Mouse (Mus musculus) embryo, embryonic 10.5 days (tissue): Measurements from ENCODE around the gene Hdhd5.
A peak's percentile ranks its signal among the peaks of the same experiment; 100 is the strongest.

Experiments
- DNase-seq: peaks from one replicate; pipeline ENCODE4 v3.0.0-alpha.2; 2015; ENCODE audit warnings: low spot score

The Hdhd5 gene

GRCm38 (mm10) chr6:120531020-120531965 is at the start of gene Hdhd5:
Hdhd5 (minus strand) TSS chr6:120531319.
- peak; percentile 96 for DNase-seq

- DNase-seq: peak; percentile 68
Observed at GRCm38 (mm10) chr6:120580713-120581015, 49.5 kb upstream of the Hdhd5 start.

DNA sequence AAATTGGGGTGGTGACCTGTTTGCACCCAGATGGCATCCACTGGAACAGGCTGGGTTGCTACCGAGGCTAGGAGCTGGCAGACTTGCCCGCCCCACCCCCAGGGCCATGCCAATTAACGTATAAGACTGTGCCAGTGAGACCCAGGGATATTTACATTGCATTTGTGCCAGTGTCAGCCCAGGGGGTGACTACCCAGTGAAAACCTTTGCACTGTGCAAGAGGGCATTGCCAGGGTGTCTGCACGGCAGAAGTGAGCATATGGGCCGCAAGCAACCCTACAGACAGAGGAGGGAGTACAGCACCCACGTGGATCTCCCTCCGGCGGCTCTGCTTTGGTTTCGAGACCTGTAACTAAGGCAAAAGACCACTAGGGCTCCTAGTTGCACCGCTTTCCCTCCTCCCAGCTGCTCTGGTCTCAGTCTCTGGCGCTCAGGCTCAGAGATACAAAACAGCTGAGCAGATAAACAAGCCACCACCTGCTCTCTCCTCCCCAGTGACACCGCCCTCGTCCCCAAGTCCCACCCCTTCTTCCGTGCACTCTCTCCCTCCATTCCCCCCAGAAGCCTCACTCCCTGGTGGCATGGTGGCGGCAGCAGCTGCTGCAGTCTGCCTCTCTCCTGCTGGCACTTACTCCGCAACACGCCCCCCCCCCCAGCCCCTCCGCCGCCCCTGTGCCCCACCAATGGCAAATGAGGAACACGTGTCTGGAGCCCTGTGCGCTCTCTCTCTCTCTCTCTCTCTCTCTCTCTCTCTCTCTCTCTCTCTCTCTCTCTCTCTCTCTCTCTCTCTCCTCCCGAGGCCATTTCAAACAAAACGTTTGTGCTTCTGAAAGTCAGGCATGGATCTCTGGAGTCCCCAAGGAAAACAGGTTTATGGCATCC is 49.0 kb upstream of the Hdhd5 start:
- DNase-seq: peak; percentile 86

DNA sequence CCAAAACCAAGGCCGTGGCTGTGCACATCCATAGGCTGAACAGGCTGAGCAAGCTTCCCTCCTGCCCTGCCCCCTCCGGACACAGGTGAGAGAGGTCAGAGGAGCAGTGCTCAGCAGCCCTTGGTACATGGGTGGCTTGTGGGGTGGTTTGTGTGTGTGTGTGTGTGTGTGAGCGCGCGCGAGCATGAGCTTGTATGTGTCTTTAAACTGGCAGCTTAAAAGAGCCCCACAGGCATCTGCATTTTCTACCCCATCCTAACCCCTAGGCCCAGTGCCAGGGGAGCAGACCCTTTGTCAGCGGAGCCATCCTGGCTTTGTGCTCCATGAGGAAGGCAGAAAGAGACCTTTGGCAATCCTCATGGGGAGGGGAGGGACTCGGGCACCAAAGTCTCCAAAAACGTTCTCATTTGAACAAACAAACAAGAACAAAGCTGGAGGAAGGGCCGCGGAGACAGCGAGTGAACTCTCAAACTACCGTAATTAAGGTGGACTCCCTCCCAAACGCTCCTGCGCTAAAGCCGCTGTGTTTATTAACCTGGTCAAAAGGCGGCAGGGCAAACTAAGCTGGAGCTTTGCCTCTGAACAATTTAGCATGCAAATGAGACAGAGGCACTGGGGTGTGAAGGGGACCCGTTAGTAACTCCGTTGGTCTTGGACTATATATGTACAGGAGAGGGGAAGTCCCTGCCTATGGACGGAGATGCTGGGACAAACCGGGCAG is 48.2 kb upstream of the Hdhd5 start:
- peak; percentile 41 for DNase-seq

DNA sequence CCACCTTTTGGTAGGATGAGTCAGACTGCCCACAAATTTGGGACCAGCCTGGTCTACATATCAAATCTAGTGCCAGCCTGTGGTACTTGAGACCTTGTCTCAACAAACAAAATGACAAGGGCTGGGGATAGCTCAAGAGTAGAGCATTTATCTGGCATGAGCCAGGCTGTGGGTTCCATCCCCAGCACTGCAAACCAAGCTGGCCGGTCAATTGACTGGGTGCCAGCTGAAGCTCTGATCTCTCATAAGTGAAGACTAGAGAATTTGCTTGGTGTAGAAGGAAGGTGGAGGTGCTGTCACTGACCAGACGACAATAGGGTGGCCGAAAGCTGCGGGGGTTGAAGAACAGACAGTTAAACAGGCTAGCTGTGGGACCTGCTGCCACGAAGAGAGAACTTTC is 47.4 kb upstream of the Hdhd5 start:
- no peak for DNase-seq

GRCm38 (mm10) chr6:120572372-120572771 is 41.3 kb upstream of the Hdhd5 start:
- DNase-seq: no peak

GRCm38 (mm10) chr6:120568257-120568656 is 37.1 kb upstream of the Hdhd5 start:
- DNase-seq: no peak

DNA sequence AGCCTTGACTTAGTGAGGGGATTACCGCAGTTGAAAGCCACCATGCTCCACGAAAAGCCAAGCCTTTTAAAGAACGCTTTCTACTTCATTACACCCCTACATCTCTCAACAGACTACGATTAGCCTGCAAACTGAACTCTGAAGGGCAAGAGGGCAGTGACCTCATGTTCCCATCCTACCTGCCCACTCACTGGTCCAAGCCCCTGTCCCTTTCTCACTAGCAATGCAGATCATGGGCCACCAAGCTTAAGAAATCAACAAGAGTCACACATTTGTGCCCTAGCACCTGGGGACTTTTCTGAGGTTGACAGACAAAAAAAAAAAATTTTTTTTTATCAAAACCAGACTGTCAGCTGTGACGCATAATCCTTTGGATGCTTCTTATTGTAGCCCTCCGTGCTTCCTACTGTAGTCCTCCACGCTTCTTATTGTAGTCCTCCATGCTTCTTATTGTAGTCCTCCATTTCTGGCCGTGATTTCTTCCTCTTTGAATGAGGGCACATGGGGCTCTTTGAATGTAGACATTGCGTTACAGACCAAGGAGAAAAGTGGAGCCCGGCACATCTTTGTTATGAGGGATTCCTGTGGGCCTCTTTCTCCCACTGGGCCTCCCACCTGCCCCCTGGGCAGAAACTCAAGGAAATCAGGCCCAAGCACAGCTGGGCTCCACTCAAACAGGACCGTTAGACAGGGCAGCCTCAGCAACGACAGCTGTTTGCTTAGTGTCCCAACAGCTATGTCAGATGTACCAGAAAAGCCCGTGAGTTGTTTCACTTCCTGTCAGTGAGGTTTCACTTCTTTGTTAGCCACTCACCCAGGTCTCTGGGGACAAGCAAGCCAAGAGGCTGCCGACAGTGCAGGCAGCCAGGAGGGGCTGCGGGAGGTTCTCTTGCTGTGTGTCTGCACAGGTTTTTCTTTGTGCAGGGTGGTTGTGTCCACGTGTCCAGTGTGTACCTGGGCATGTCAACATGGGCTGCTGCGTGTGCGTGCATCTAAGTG is 36.1 kb upstream of the Hdhd5 start:
- no peak for DNase-seq

DNA sequence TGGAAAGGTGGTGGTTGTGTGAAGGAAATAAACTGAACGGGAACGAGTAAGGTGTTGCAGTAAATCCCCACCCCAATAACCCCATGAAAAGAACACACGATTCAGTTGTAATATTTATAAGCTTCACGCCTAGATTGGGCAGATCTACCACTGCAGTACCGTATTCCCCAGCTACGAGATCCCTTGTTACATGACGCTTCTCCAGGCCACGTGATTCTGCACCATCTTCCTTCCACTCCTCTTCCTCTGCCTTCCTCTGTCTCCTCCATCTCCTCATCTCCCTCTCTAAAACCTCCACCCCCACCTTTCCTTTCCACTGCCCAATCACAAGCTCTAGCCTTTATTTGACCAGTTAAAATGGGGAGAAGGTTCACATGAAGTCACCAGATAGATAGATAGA is 25.5 kb upstream of the Hdhd5 start:
- no peak for DNase-seq

DNA sequence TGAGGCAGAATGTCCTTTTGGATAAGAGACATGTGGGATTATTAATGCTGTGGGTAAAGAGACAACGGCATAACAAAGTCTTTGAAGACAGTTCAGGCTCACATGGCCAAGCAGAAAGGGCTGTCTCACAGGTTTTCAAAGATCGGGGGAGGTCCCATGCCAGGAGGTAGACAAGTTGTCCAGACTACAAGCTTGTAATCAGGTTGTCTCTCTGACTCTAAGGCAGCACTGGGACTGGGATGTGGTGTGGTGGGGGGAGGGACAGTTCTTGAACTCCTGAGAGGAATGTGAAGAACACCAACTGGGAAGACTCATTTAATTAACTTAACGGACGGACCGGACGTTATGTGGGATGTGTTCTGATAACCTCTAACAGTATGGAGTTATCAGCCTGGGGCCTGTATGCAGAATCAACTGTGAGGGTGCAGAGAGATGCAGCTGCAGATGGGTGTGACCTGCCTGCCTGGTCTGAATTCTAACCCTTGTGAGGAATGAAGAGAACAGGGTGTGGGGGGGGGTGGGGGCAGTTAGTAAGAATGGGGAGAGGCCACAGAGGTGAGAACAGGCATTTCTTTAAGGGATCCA is 25.0 kb upstream of the Hdhd5 start:
- DNase-seq: no peak

DNA sequence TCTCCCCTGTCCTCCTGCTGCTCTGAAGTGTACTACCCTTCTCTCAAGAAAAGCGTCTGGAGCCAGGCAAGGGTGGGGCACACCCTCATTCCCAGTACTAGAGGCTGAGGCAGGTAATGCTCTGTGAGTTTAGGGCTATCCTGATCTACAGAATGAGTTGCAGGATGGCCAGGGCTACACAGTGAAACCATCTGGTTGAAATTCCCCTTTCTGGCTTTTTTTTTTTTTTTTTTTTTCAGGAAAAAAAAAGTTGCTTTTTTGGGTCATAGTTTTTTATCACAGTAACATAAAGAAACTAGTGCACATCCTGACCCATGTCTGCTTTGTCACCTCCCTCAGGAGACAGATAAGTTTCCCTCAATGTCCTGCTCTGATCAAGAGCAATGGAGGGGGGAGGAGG is 24.0 kb upstream of the Hdhd5 start:
- DNase-seq: no peak

DNA sequence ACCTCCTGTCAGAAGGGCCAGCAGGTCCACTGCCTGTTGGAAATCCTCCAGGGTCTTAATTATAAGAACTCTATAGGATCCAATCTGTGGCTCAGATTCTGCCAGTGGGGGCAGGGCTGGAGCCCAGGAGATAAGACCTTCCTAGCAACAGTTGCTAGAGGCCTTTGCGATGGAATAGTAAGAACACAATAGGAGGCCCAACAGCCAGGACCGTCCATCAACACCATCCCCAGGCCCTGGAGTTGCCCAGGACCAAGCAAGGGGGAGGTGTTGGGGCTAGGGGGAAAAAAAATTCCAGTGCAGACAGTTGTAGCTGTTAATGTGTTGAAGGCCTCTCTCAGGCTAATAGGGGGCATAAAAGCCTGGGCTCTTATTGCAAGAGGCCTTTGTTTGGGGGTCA is 19.1 kb upstream of the Hdhd5 start:
- DNase-seq: peak; percentile 73

GRCm38 (mm10) chr6:120548581-120548980 is 17.5 kb upstream of the Hdhd5 start:
- DNase-seq: no peak

DNA sequence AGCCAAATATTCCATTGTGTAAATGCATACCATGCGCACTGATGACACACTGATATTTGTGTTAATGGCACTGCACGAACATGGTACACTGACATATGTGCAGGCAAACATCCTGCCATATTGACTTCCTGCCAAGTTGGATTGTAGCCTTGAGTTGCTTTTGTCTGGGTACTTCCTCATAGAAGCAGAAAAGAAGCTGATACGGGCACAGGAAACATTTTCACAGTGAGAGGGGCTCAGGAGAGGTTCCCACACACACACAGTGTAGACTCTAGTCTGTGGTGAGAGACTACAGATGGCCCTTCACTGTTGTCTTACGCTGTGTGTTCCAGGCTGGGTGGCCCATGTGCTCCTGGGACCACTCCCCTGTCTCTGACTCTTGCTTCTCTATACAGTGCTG is 15.9 kb upstream of the Hdhd5 start:
- DNase-seq: no peak

DNA sequence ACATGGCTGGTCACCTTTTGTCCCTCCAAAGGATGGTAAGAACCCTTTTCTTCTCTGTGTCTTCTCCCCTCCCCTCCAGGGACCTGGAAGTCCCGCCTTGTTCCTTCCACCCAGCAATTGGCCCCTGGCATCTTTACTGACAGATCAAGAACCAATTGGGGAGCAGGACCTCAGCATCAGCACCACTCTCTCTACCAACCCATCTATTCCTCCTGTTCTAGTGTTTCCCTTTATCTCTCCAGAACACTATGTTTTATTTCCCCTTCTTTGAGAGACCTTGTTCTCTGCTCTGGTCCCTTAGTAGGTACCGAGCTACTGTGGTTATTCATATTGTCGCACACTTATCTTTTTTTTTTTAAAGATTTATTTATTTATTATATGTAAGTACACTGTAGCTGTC is 15.2 kb upstream of the Hdhd5 start:
- DNase-seq: no peak

DNA sequence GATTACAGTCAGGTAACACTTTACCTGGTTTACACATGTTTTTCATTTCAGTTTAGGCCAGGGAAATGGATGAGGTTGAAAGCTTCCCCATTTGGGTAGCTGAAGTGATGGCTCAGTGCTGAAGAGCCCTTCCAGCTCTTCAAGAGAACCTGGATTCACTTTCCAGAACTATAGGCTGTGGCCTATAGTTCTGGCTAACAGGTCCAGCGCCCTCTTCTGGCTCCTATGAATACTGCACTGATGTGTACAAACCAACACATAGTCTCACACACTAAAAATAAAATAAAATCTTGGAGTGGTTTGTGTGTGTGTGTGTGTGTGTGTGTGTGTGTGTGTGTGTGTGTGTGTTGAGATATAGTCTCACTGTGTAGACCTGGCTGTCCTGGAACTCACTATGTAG is 10.9 kb upstream of the Hdhd5 start:
- peak; percentile 21 for DNase-seq

- DNase-seq: peak; percentile 26
Observed at GRCm38 (mm10) chr6:120541386-120541785, 10.3 kb upstream of the Hdhd5 start.

GRCm38 (mm10) chr6:120539781-120540231 is 8.7 kb upstream of the Hdhd5 start:
- no peak for DNase-seq

GRCm38 (mm10) chr6:120539132-120539759 is 8.1 kb upstream of the Hdhd5 start:
- peak; percentile 92 for DNase-seq

DNA sequence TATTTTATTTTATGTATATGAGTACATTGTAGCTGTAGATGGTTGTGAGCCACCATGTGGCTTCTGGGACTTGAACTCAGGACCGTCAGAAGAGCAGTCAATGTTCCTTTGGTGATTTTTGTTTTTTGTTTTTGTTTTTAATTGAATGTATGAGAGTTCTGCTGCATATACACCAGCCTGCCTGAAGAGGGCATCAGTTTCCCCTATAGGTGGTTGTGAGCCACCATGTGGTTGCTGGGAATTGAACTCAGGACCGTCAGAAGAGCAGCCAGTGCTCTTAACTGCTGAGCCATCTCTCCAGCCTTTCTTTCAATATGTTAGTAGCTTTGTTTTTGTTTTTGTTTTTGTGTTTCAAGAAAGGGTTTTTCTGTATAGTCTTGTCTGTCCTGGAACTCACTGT is 5.2 kb upstream of the Hdhd5 start:
- DNase-seq: no peak
